Mouse (Mus musculus): ENCODE results near the gene Fry. TPM values are rescaled to one million over a fixed set of nuclear protein-coding genes. Genes with fewer than 3 reads are reported as not detected.

Fry gene
- total and polyA plus RNA-seq, 3 experiments, result 1.9 to 2.3 TPM; not detected in 1

- no peak overlapping the region for H3K27ac ChIP-seq (ENCODE audit: control insufficient read depth, low read depth, low read length)
- no peaks in the 10 kb centered on the region for H3K9me3 ChIP-seq (replicated peaks; ENCODE audit: insufficient read depth, low read length)
- DNase-seq (ENCODE audit: low read depth, low spot score), result peak; percentile 42
- no peak overlapping the region for H3K4me3 ChIP-seq (ENCODE audit: control insufficient read depth in 1 of 2, insufficient read depth in 1 of 2, low read depth in 2 of 2, low read length in 2 of 2)
- no peaks in the 10 kb centered on the region for H3K27me3 ChIP-seq (ENCODE audit: control insufficient read depth in 1 of 2, insufficient read depth in 2 of 2, low read length in 2 of 2)
- H3K79me2 ChIP-seq (ENCODE audit: control insufficient read depth, insufficient read depth, low read length, poor library complexity), result no peaks in the 10 kb centered on the region
- no peak overlapping the region for H3K9ac ChIP-seq (ENCODE audit: control insufficient read depth, low read depth, low read length, poor library complexity, severe bottlenecking)
- TF ChIP-seq CTCF (IDR thresholded peaks at IDR 0.05 in 2 of 3, conservative IDR thresholded peaks at IDR 0.05 in 1 of 3; ENCODE audit: control insufficient read depth in 1 of 3, insufficient read depth in 1 of 3, low read depth in 2 of 3, low read length in 3 of 3, poor library complexity in 1 of 3, severe bottlenecking in 1 of 3) (peak; percentile 34 to 51 (median 48); a peak in 5 of 6 replicates), UBTF (IDR thresholded peaks at IDR 0.05; ENCODE audit: borderline replicate concordance, insufficient read depth, low read depth, low read length) (no peak), ZNF384 (IDR thresholded peaks at IDR 0.05; ENCODE audit: low read depth, low read length) (no peak), ZMIZ1 (IDR thresholded peaks at IDR 0.05; ENCODE audit: low read depth, low read length) (no peak), POLR2A (IDR thresholded peaks at IDR 0.05; ENCODE audit: control insufficient read depth in 1 of 2, insufficient read depth in 1 of 2, low read depth in 1 of 2, low read length in 2 of 2, poor library complexity in 1 of 2) (no peak), ELF1 (IDR thresholded peaks at IDR 0.05; ENCODE audit: low read depth, low read length) (no peak), BHLHE40 (IDR thresholded peaks at IDR 0.05; ENCODE audit: borderline replicate concordance, low read depth, low read length) (no peak)
- peaks cover 0 to 6% of the 10 kb centered on the region in 2 experiments; a peak in 2 of 4 replicates for H3K36me3 ChIP-seq (ENCODE audit: control insufficient read depth in 1 of 2, insufficient read depth in 2 of 2, low read length in 2 of 2)
- peaks cover 8 to 16% of the 10 kb centered on the region in 2 experiments for H3K4me1 ChIP-seq (ENCODE audit: control insufficient read depth in 1 of 2, insufficient read depth in 2 of 2, low read length in 2 of 2)
These were observed 56.5 kb downstream of the Fry start for GRCm38 (mm10) chr5:150174950-150175349.

- Histone ChIP-seq H3K4me3 (ENCODE audit: control insufficient read depth in 1 of 2, insufficient read depth in 1 of 2, low read depth in 2 of 2, low read length in 2 of 2) (no peak overlapping the region), H3K79me2 (ENCODE audit: control insufficient read depth, insufficient read depth, low read length, poor library complexity) (no peaks in the 10 kb centered on the region), H3K27me3 (ENCODE audit: control insufficient read depth in 1 of 2, insufficient read depth in 2 of 2, low read length in 2 of 2) (no peaks in the 10 kb centered on the region), H3K27ac (ENCODE audit: control insufficient read depth, low read depth, low read length) (no peak overlapping the region), H3K36me3 (ENCODE audit: control insufficient read depth in 1 of 2, insufficient read depth in 2 of 2, low read length in 2 of 2) (peaks cover 0 to 6% of the 10 kb centered on the region in 2 experiments; a peak in 2 of 4 replicates), H3K9me3 (replicated peaks; ENCODE audit: insufficient read depth, low read length) (no peaks in the 10 kb centered on the region), H3K9ac (ENCODE audit: control insufficient read depth, low read depth, low read length, poor library complexity, severe bottlenecking) (no peak overlapping the region), H3K4me1 (ENCODE audit: control insufficient read depth in 1 of 2, insufficient read depth in 2 of 2, low read length in 2 of 2) (peaks cover 8 to 16% of the 10 kb centered on the region in 2 experiments)
- TF ChIP-seq MAFK (IDR thresholded peaks at IDR 0.05; ENCODE audit: borderline replicate concordance, low read depth, low read length) (no peak), GABPA (IDR thresholded peaks at IDR 0.05; ENCODE audit: low read depth, low read length) (no peak), RAD21 (IDR thresholded peaks at IDR 0.05; ENCODE audit: low read depth, low read length) (no peak), MYC (IDR thresholded peaks at IDR 0.05; ENCODE audit: low read depth, low read length) (no peak), HCFC1 (IDR thresholded peaks at IDR 0.05; ENCODE audit: low read depth, low read length) (no peak), ETS1 (IDR thresholded peaks at IDR 0.05; ENCODE audit: low read depth, low read length) (no peak), ELF1 (IDR thresholded peaks at IDR 0.05; ENCODE audit: low read depth, low read length) (no peak)
- peak; percentile 49 for DNase-seq (ENCODE audit: low read depth, low spot score)
These were observed 58.0 kb downstream of the Fry start for GRCm38 (mm10) chr5:150176251-150177015.
